Comparison of ENCODE assay signal across 18 mouse cellular contexts in the genomic region with DNA sequence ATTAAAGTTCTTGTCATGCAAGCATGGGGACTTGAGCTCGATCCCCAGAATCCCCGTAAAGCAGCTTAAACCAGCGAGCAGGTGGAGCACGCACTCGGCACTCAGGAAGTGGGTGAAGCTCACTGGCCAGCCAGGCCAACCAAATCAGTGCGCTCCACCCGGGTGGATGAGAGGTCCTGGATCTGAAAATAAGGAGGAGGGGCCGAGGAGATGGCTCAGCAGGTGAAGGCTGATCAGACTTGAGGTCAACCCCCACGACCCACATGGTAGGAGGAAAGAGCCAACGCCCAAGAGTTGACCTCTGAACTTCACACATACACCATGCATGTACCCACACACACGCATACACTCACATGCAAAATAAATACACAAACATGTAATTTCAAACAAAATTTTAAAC.
"Had no signal": no experiment of that assay in that cellular context is flagged by ENCODE, and none has a peak within 500 bp of the region (broad histone marks: within the 10 kb centered on the region; RNA-seq: fewer than 3 reads in every experiment).

No protein-coding gene starts in this region.

- H3K9me3 ChIP-seq: lung, embryonic 15.5 days; neural tube, embryonic 12.5 days; stomach, embryonic 15.5 days had no signal

- H3K4me2 ChIP-seq: lung, embryonic 15.5 days; midbrain, embryonic 11.5 days; neural tube, embryonic 12.5 days; stomach, embryonic 15.5 days had no signal

- H3K27ac ChIP-seq: lung, embryonic 15.5 days; macrophage; neural tube, embryonic 12.5 days; stomach, embryonic 15.5 days; stomach, postnatal 0 days had no signal

- H3K36me3 ChIP-seq: lung, embryonic 15.5 days; neural tube, embryonic 12.5 days; stomach, embryonic 15.5 days had no signal

- DNase-seq: liver, postnatal 0 days; lung, adult 2 months; lung, postnatal 14 days; lung, postnatal 36 days; midbrain, embryonic 14.5 days; right cerebral cortex, postnatal 14 days; thymus, adult 2 months; thymus, postnatal 25 days; thymus, postnatal 4 days had no signal

- H3K9ac ChIP-seq: liver, postnatal 0 days; lung, embryonic 15.5 days; neural tube, embryonic 12.5 days; stomach, embryonic 15.5 days had no signal

- H3K27me3 ChIP-seq: lung, embryonic 15.5 days; megakaryocyte, embryonic 14.5 days; stomach, embryonic 15.5 days had no signal

- H3K4me1 ChIP-seq: megakaryocyte, embryonic 14.5 days had no signal

- H3K4me3 ChIP-seq: lung, embryonic 15.5 days; megakaryocyte, embryonic 14.5 days; neural tube, embryonic 12.5 days; stomach, embryonic 15.5 days had no signal

- ATAC-seq: liver, postnatal 0 days; lung, postnatal 0 days; midbrain, embryonic 16.5 days had no signal
